Mouse (Mus musculus): ENCODE measurements around the gene Ndufs1. TPM values are rescaled to one million over a fixed set of nuclear protein-coding genes. Genes with fewer than 3 reads are reported as not detected.

The Ndufs1 gene
- polyA plus RNA-seq, 1 experiment: 166 TPM

DNA sequence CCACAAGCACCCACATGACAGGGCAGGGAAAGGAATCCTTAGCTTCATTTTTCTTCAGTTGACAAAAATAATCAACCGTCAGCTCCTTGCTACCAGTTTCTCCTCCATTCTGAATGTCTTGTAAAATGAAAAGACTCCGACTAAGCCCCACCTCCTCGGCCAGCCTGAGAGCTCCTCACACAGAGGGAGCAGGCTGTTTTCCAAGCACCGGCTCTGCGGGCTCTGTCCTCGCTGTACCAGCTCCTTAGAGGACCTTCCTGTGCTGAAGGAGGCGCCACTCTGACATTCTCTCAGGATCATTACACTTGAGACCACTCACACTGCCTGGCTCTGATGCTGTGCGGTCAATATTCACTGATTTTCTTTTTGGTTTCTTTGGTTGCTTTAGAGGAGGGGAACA, 76.4 kb downstream of the Ndufs1 start:
- Histone ChIP-seq H3K4me3 (replicated peaks; ENCODE audit: insufficient read depth, low read depth, low read length) (no peak overlapping the region), H3K27me3 (ENCODE audit: control insufficient read depth, insufficient read depth, low read length) (no peaks in the 10 kb centered on the region), H3K4me1 (ENCODE audit: control insufficient read depth, insufficient read depth, low read length) (no peaks in the 10 kb centered on the region), H3K27ac (ENCODE audit: insufficient read depth, low read length) (no peak overlapping the region)
- 82% methylated on average over 8 of the region's 8 CpGs for WGBS
- no peak for DNase-seq
- no peak for TF ChIP-seq CTCF (IDR thresholded peaks at IDR 0.05; ENCODE audit: borderline replicate concordance, insufficient read depth, low read depth, low read length)
- TF ChIP-seq POLR2A (IDR thresholded peaks at IDR 0.05; ENCODE audit: borderline replicate concordance, insufficient read depth, low read length): no peak

DNA sequence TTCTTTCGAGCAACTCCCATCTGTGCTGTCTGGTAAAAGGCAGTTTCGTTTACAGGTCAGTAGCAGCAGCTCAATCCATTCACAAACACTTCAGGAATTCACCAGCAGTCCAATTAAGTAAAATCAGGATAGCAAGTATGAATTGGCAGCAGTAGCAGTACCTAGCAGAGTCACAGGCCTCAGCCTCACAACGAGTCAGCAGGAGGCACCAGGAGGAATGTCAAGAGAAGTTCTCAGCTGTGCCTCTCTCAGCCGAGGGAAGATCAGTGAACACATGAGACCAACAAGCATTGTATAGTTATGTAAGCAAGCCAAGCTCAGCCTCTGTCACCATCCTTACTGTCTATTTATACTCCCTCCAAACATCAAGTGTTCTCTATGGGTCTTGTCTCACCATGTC, 77.8 kb downstream of the Ndufs1 start:
- TF ChIP-seq CTCF (IDR thresholded peaks at IDR 0.05; ENCODE audit: borderline replicate concordance, insufficient read depth, low read depth, low read length): no peak
- TF ChIP-seq POLR2A (IDR thresholded peaks at IDR 0.05; ENCODE audit: borderline replicate concordance, insufficient read depth, low read length): no peak
- H3K4me3 ChIP-seq (replicated peaks; ENCODE audit: insufficient read depth, low read depth, low read length): no peak overlapping the region
- no peak for DNase-seq
- 44% methylated on average over 4 of the region's 4 CpGs for WGBS
- no peaks in the 10 kb centered on the region for H3K4me1 ChIP-seq (ENCODE audit: control insufficient read depth, insufficient read depth, low read length)
- H3K27me3 ChIP-seq (ENCODE audit: control insufficient read depth, insufficient read depth, low read length): no peaks in the 10 kb centered on the region
- H3K27ac ChIP-seq (ENCODE audit: insufficient read depth, low read length): no peak overlapping the region

DNA sequence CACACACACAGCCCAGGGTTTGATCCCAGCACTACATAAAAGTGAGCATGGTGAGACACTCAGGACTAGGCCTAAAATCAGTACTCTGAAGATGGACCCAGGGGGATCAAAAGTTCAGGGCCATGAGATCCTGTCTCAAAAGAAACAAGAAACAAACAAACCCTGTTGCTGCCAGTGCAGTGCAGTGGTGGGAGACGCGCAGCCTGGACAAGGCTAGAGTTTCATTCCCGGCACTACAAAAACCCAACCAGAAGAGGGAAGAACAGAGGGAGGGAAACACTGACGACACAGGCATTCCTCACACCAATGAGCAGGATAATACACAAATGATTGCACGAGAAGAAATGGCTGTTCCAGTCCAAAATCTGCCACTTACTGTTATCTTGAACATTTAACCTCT, 80.6 kb downstream of the Ndufs1 start:
- TF ChIP-seq POLR2A (IDR thresholded peaks at IDR 0.05; ENCODE audit: borderline replicate concordance, insufficient read depth, low read length) (no peak), CTCF (IDR thresholded peaks at IDR 0.05; ENCODE audit: borderline replicate concordance, insufficient read depth, low read depth, low read length) (no peak)
- DNase-seq: no peak
- Histone ChIP-seq H3K4me3 (replicated peaks; ENCODE audit: insufficient read depth, low read depth, low read length) (no peak overlapping the region), H3K27ac (ENCODE audit: insufficient read depth, low read length) (no peak overlapping the region), H3K4me1 (ENCODE audit: control insufficient read depth, insufficient read depth, low read length) (no peaks in the 10 kb centered on the region), H3K27me3 (ENCODE audit: control insufficient read depth, insufficient read depth, low read length) (no peaks in the 10 kb centered on the region)
- WGBS: 76% methylated on average over 5 of the region's 5 CpGs

Other genes starting within 250 kb of the Ndufs1 start
- 10.2 and 10.6 TPM in 2 replicates for gene Ino80d, start 62.2 kb downstream of the Ndufs1 start, polyA plus RNA-seq (2012; rRNA removed)
- 279 and 319 TPM in 2 replicates for gene Eef1b2, start within 50 bp of the Ndufs1 start, polyA plus RNA-seq (2012; rRNA removed)
- 0.20 and 0.36 TPM in 2 replicates for gene Gpr1, start 37.7 kb upstream of the Ndufs1 start, polyA plus RNA-seq (2012; rRNA removed)
- 3.4 and 3.9 TPM in 2 replicates for gene Zdbf2, start 96.4 kb upstream of the Ndufs1 start, polyA plus RNA-seq (2012; rRNA removed)

Measured in cerebellum, adult 2 months (tissue).